Mouse (Mus musculus) limb, embryonic 13.5 days (tissue): ENCODE measurements around the gene Psmc3ip. TPM values are rescaled to one million over a fixed set of nuclear protein-coding genes. Genes with fewer than 3 reads are reported as not detected.
"Not testable (repeated sequence)": the region's sequence is repeated elsewhere in the genome, so short reads cannot be mapped to it uniquely, and the experiment has no call there.

Source experiments
- ATAC-seq: fragments of 200-750 bp; cut with Nextera tagmentation; 2 replicates; pipeline ENCODE4 v1.8.0; 2017; ENCODE audit warnings: low read depth, moderate number of reproducible peaks, moderate TSS enrichment; ENCODE audit not compliant: low FRiP score
- H3K27ac ChIP-seq: fragments of 300-500 bp; sonication (generic); 2 replicates; pipeline ENCODE4 v1.5.1; 2015; ENCODE audit warnings: inconsistent platforms, mild to moderate bottlenecking, moderate library complexity
- H3K27me3 ChIP-seq: fragments of 300-500 bp; sonication (generic); 2 replicates; pipeline ENCODE4 v1.6.1; 2015; ENCODE audit warnings: mild to moderate bottlenecking, inconsistent platforms
- H3K36me3 ChIP-seq: fragments of 300-500 bp; sonication (generic); 2 replicates; pipeline ENCODE4 v1.6.1; 2015; ENCODE audit warnings: inconsistent platforms, mild to moderate bottlenecking, moderate library complexity
- H3K4me1 ChIP-seq: fragments of 300-500 bp; sonication (generic); 2 replicates; pipeline ENCODE4 v1.6.1; 2015; ENCODE audit warnings: inconsistent platforms
- H3K4me2 ChIP-seq: fragments of 300-500 bp; sonication (generic); replicated peaks from 2 replicates; pipeline ENCODE4 v1.6.1; 2015; ENCODE audit warnings: inconsistent platforms, mild to moderate bottlenecking, moderate library complexity
- H3K4me3 ChIP-seq: fragments of 300-500 bp; sonication (generic); 2 replicates; pipeline ENCODE4 v1.5.1; 2015; ENCODE audit warnings: moderate library complexity, mild to moderate bottlenecking, inconsistent platforms
- H3K9ac ChIP-seq: fragments of 300-500 bp; sonication (generic); 2 replicates; pipeline ENCODE4 v1.6.1; 2015; ENCODE audit warnings: mild to moderate bottlenecking, inconsistent platforms
- H3K9me3 ChIP-seq: fragments of 300-500 bp; sonication (generic); 2 replicates; pipeline ENCODE4 v1.6.1; 2016; ENCODE audit warnings: inconsistent platforms
- WGBS: fragments of 180-500 bp; shearing (Covaris S2); methylation state at CpG from one replicate; pipeline ENCODE4 v1.1.7; 2015; 5-methylcytosine and 5-hydroxymethylcytosine counted together
- polyA plus RNA-seq: library from polyadenylated mRNA; unstranded; fragments of >200 nt; fragmentation: Nextera tagmentation; extraction: Ambion mirVana; gene quantifications from 2 replicates; pipeline ENCODE4 v1.2.1, GENCODE M21; 2015

Gene Psmc3ip
- polyA plus RNA-seq, 1 experiment from 2014 or later: 43.0 TPM

- WGBS: 90% methylated on average over 2 of the region's 2 CpGs
- Histone ChIP-seq H3K4me1 (no peaks in the 10 kb centered on the region), H3K9ac (no peak overlapping the region), H3K4me2 (no peak overlapping the region), H3K27me3 (no peaks in the 10 kb centered on the region), H3K36me3 (peaks cover 13% of the 10 kb centered on the region), H3K27ac (no peak overlapping the region), H3K4me3 (no peak overlapping the region), H3K9me3 (peaks cover 8% of the 10 kb centered on the region; the same call in 1 of the 2 replicates)
- no peak for ATAC-seq
Measured at GRCm38 (mm10) chr11:101131187-101131586, 36.0 kb upstream of the Psmc3ip start.

GRCm38 (mm10) chr11:101130056-101130756 is 35.0 kb upstream of the Psmc3ip start:
- no peak overlapping the region for H3K4me2 ChIP-seq
- peaks cover 8% of the 10 kb centered on the region; the same call in 1 of the 2 replicates for H3K9me3 ChIP-seq
- H3K27me3 ChIP-seq: no peaks in the 10 kb centered on the region
- 38% methylated on average over 18 of the region's 18 CpGs for WGBS
- H3K27ac ChIP-seq: no peak overlapping the region
- H3K36me3 ChIP-seq: peaks cover 23% of the 10 kb centered on the region
- H3K4me1 ChIP-seq: no peaks in the 10 kb centered on the region
- no peak overlapping the region for H3K9ac ChIP-seq
- no peak for ATAC-seq
- no peak overlapping the region for H3K4me3 ChIP-seq

- H3K27me3 ChIP-seq: no peaks in the 10 kb centered on the region
- H3K4me3 ChIP-seq: no peak overlapping the region
- H3K27ac ChIP-seq: no peak overlapping the region
- peaks cover 8% of the 10 kb centered on the region; the same call in 1 of the 2 replicates for H3K9me3 ChIP-seq
- WGBS: 81% methylated on average over 11 of the region's 11 CpGs
- H3K4me1 ChIP-seq: no peaks in the 10 kb centered on the region
- no peak overlapping the region for H3K9ac ChIP-seq
- peaks cover 31% of the 10 kb centered on the region for H3K36me3 ChIP-seq
- no peak for ATAC-seq
- no peak overlapping the region for H3K4me2 ChIP-seq
Measured at GRCm38 (mm10) chr11:101128996-101129577, 33.9 kb upstream of the Psmc3ip start.

GRCm38 (mm10) chr11:101127075-101127474 is 31.8 kb upstream of the Psmc3ip start:
- no peak overlapping the region for H3K9ac ChIP-seq
- H3K9me3 ChIP-seq: peaks cover 8% of the 10 kb centered on the region; the same call in 1 of the 2 replicates
- H3K4me1 ChIP-seq: no peaks in the 10 kb centered on the region
- no peak for ATAC-seq
- H3K36me3 ChIP-seq: peaks cover 50% of the 10 kb centered on the region
- H3K4me2 ChIP-seq: no peak overlapping the region
- no peaks in the 10 kb centered on the region for H3K27me3 ChIP-seq
- H3K27ac ChIP-seq: no peak overlapping the region
- no peak overlapping the region for H3K4me3 ChIP-seq
- WGBS: 93% methylated on average over 1 of the region's 1 CpGs

- H3K4me2 ChIP-seq, H3K9ac ChIP-seq, ATAC-seq, H3K9me3 ChIP-seq, H3K4me3 ChIP-seq, H3K27me3 ChIP-seq, H3K27ac ChIP-seq: not testable (repeated sequence)
- Histone ChIP-seq H3K36me3 (peaks cover 50% of the 10 kb centered on the region), H3K4me1 (peaks cover 12% of the 10 kb centered on the region)
- 97% methylated on average over 9 of the region's 9 CpGs for WGBS
Measured at GRCm38 (mm10) chr11:101125008-101125407, 29.8 kb upstream of the Psmc3ip start.

- peaks cover 50% of the 10 kb centered on the region for H3K36me3 ChIP-seq
- not testable (repeated sequence) for H3K9ac ChIP-seq, H3K27ac ChIP-seq, H3K4me3 ChIP-seq, H3K4me2 ChIP-seq, H3K27me3 ChIP-seq, H3K9me3 ChIP-seq, ATAC-seq
- H3K4me1 ChIP-seq: peaks cover 12% of the 10 kb centered on the region
- WGBS: 92% methylated on average over 8 of the region's 8 CpGs
Measured at GRCm38 (mm10) chr11:101124494-101124893, 29.3 kb upstream of the Psmc3ip start.

- Histone ChIP-seq H3K9ac (peak overlapping the region; percentile 89), H3K27ac (peak overlapping the region; percentile 88), H3K4me3 (peak overlapping the region; percentile 63), H3K9me3 (no peaks in the 10 kb centered on the region), H3K27me3 (no peaks in the 10 kb centered on the region), H3K36me3 (peaks cover 41% of the 10 kb centered on the region), H3K4me1 (peaks cover 35% of the 10 kb centered on the region), H3K4me2 (peak overlapping the region; percentile 97)
- 22% methylated on average over 19 of the region's 19 CpGs for WGBS
- ATAC-seq: no peak
Measured at GRCm38 (mm10) chr11:101120545-101121188, 25.4 kb upstream of the Psmc3ip start.

GRCm38 (mm10) chr11:101119761-101120544 is 24.7 kb upstream of the Psmc3ip start, which contains the start of the genes Retreg3 and Tubg1:
Retreg3 (minus strand) TSS chr11:101119893.
Tubg1 (plus strand) TSS chr11:101119938.
- peak; percentile 96 for ATAC-seq
- H3K27ac ChIP-seq: peak within 1 kb of the TSS; percentile 88
- no peaks in the 10 kb centered on the region for H3K27me3 ChIP-seq
- no peaks in the 10 kb centered on the region for H3K9me3 ChIP-seq
- peak within 1 kb of the TSS; percentile 63 for H3K4me3 ChIP-seq
- H3K36me3 ChIP-seq: peaks cover 36% of the 10 kb centered on the region
- H3K9ac ChIP-seq: peak within 1 kb of the TSS; percentile 89
- H3K4me2 ChIP-seq: peak within 1 kb of the TSS; percentile 97
- H3K4me1 ChIP-seq: peaks cover 35% of the 10 kb centered on the region
- under 1% methylated on average over 61 of the region's 61 CpGs for WGBS

GRCm38 (mm10) chr11:101119131-101119760 is 24.0 kb upstream of the Psmc3ip start:
- Histone ChIP-seq H3K4me1 (peaks cover 35% of the 10 kb centered on the region), H3K27ac (peak overlapping the region; percentile 67; the same call in 1 of the 2 replicates), H3K4me3 (peak overlapping the region; percentile 63), H3K9ac (peak overlapping the region; percentile 81), H3K9me3 (no peaks in the 10 kb centered on the region), H3K4me2 (peak overlapping the region; percentile 95), H3K36me3 (peaks cover 31% of the 10 kb centered on the region), H3K27me3 (no peaks in the 10 kb centered on the region)
- peak; percentile 75 for ATAC-seq
- WGBS: under 1% methylated on average over 38 of the region's 39 CpGs

GRCm38 (mm10) chr11:101118105-101118504 is 22.9 kb upstream of the Psmc3ip start:
- Histone ChIP-seq H3K36me3 (peaks cover 24% of the 10 kb centered on the region), H3K4me2 (peak overlapping the region; percentile 95), H3K27me3 (no peaks in the 10 kb centered on the region), H3K9ac (peak overlapping the region; percentile 81), H3K9me3 (no peaks in the 10 kb centered on the region), H3K27ac (no peak overlapping the region), H3K4me1 (peaks cover 35% of the 10 kb centered on the region), H3K4me3 (peak overlapping the region; percentile 63)
- ATAC-seq: no peak
- 43% methylated on average over 4 of the region's 4 CpGs for WGBS

GRCm38 (mm10) chr11:101115564-101115963 is 20.3 kb upstream of the Psmc3ip start:
- no peak overlapping the region for H3K4me2 ChIP-seq
- peaks cover 25% of the 10 kb centered on the region for H3K4me1 ChIP-seq
- H3K9ac ChIP-seq: no peak overlapping the region
- H3K36me3 ChIP-seq: peaks cover 18% of the 10 kb centered on the region
- ATAC-seq: no peak
- no peaks in the 10 kb centered on the region for H3K9me3 ChIP-seq
- no peak overlapping the region for H3K4me3 ChIP-seq
- H3K27me3 ChIP-seq: no peaks in the 10 kb centered on the region
- 76% methylated on average over 2 of the region's 2 CpGs for WGBS
- no peak overlapping the region for H3K27ac ChIP-seq
